Mouse (Mus musculus): ENCODE measurements around the gene Dab2ip.

Dab2ip gene

DNA sequence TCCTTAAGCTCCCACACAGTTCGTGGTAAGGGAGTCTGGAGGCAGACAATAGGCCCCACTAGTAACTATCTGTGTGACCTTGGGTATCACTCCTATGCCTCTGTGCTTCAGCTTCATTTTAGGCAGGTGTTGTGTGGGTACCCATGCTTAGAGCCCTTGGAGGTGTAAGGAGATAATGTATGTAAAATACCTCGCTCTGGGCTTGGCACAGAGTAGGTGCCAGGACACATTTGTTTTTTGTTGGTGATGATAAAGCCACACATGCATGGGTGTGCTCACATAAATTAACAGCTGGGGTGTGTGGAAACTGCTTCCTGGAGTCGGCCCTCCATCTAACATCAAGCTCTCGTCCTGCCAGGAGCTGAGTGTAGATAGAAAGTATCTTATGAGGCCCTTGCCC lies 130.1 kb downstream of the Dab2ip start:
- no peak for DNase-seq

GRCm38 (mm10) chr2:35688581-35688980 lies 130.5 kb downstream of the Dab2ip start:
- DNase-seq: no peak

- no peak for DNase-seq
Measured at GRCm38 (mm10) chr2:35689881-35690280, 131.8 kb downstream of the Dab2ip start.

GRCm38 (mm10) chr2:35691257-35692049 lies 133.4 kb downstream of the Dab2ip start:
- DNase-seq: no peak

GRCm38 (mm10) chr2:35692272-35692900 lies 134.3 kb downstream of the Dab2ip start:
- no peak for DNase-seq

- no peak for DNase-seq
Measured at GRCm38 (mm10) chr2:35693037-35693436, 135.0 kb downstream of the Dab2ip start.

- no peak for DNase-seq
Measured at GRCm38 (mm10) chr2:35694111-35694510, 136.0 kb downstream of the Dab2ip start.

DNA sequence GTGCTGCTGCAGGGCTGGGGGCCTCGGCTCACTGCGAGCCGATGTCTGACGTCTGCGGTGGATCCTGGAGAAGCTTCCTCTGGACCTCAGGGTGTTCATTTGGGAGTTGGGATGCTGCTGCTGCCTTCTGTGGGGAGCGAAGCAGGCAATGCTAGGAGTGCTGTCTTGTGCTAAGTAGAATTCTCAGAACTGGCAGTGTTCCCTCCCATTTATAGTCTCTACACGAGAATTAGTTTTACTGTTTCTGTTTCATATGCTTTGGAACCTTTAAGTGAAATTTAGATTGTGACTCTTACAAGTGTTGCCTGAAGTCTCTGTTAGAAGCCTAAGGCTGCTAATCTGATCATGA lies 138.1 kb downstream of the Dab2ip start:
- DNase-seq: no peak

DNA sequence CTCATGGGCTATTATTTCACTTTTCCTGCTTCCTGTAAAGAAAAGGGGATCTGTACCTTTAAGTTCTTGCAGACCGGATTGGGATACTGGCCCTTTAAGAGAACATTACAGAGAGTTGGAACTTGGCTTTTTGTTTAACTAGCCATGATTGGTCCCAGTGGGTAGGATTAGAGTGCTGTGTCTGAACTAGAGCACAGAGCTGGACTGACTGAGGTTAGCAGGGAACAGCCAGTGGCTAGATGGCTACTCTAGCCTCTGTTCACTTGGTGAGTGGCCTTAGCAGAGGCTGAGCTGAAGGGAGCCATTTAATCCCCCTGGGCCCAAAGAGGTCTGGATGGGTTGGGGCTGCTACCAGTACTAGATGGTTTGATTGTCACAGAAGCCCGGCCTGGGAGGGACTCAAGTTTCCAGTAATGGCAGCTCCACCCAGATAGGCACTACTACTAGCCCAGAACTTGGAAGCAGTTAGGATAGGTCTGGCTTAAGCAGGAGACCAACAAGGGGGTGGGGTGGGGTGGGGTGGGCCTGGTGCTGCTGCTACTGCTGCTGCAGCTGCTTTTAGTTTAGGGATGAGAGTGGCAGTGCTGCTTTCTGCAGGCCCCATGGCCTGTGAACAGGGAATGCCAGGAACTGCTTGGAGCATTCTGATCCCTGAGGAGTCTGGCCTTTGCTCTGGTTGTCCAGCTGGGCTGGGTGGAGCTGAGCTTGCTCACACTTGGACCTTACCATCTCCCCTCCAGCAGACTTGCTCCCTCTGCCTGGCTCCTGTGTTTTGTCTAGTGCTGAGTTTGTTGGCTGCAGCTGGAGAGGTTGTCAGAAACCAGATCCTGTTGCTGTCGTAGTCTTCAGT lies 138.7 kb downstream of the Dab2ip start:
- no peak for DNase-seq

DNA sequence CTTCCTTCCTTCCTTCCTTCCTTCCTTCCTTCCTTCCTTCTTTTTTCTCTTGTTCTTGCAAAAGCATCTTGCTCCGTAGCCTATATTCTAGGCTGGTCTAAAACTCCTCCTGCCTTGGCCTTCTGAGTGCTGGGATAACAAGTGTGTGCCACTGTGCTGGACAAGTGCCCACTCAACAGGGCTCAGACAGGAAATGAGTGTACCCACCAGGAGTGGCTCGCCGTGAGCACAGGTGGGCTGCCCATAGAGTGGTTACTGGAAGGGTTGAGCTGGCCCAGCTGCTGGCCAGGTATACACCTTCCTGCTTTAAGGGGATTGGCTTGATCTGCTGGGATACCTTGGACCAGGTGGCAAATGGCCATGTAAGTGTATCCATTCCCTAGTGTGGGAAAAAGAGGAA lies 139.7 kb downstream of the Dab2ip start:
- DNase-seq: no peak

DNA sequence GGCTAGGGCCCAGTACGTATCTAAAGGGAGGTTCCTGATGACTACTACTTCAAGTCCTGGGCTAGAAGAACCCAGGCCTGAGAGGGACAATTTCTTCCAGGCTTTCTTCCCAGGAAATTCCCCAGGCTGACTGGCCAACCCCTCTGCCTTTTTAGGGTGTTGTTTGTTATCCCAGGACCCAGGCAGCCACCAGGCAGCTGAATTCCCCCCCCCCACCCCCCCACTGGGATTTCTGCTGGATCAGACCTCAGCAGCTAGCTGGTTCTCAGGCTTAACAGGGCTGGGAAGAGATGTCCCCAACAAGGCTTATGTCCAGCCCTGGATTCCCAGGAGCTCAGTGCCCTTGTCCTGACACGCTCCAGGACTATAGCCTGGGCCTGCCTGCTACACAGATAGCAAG lies 142.9 kb downstream of the Dab2ip start:
- DNase-seq: no peak

GRCm38 (mm10) chr2:35702001-35702400 lies 143.9 kb downstream of the Dab2ip start:
- DNase-seq: no peak

DNA sequence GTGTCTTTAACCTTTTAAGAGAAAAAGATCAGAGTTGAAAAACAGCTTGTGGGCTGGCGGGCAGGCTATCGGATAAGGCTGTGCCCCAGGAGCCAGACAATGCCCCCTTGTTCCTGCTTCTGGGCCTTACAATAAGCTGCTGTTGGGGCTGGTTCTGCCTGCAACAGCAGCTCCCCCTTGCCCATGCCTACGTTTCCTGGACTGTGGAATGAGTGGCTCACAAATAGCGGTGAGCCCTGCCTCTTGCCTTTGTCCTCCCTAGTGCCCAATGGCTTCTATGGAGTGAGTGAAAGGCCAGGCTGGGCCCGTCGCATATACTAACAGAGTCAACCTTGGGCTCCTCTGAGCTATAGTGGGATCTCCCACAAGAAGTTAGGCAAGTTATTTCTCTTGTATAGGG lies 144.5 kb downstream of the Dab2ip start:
- DNase-seq: no peak

DNA sequence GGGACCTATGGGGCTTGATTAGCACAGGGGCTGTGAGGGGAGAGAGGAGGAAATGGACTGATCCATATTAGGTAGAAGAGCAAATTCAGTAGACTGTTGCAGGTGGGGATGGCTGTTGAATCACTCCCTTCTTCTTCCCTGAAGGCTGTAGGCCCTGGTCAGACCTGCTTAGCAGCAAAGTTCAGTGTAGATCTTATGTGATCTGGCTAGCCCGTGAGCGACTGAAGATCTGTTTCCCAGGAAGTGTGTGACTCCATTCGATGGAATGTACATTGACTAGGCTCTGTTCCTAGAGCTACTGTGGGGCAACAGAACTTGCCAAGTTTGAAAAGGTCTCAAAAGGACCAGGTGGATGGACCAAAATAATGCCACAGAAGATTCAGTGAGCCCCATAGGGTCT lies 145.2 kb downstream of the Dab2ip start:
- no peak for DNase-seq

DNA sequence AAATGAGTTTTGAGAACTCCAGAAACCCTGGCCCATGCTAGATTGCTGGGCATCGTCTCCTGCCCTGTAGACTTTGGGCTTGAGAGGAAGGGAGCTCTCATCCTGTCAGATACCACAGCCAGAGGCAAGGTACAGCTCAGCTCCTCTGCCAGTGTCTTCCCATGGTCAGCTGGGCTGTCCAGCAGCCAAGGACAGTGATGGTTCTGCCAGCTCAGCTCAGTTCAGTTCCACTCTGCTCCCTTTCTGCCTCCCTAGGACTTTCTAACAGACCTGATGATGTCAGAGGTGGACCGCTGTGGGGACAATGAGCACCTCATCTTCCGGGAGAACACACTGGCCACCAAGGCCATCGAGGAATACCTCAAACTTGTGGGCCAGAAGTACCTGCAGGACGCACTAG lies 154.5 kb downstream of the Dab2ip start:
- no peak for DNase-seq

- no peak for DNase-seq
Measured at GRCm38 (mm10) chr2:35713460-35713859, 155.4 kb downstream of the Dab2ip start.

DNA sequence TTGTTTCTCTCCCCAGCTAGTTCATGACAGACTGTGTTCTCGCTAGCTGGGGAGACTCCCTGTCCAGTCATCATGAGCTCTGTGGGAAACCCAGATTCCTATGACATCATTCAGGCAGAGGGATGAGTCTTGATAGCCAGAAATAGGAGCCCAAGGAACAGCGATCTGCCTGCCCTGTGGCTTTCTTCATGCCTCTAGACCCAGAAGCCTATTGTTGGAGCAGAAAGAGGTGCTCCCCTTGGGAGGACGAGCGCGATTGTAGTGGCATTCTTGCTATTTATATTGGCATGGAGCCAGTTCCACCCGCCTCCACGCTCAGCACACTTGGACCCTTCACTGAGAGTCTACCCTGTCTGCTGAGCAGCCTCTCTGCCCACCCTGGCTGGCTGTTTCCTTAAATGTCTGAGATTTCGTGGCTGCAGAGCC lies 156.7 kb downstream of the Dab2ip start:
- no peak for DNase-seq

DNA sequence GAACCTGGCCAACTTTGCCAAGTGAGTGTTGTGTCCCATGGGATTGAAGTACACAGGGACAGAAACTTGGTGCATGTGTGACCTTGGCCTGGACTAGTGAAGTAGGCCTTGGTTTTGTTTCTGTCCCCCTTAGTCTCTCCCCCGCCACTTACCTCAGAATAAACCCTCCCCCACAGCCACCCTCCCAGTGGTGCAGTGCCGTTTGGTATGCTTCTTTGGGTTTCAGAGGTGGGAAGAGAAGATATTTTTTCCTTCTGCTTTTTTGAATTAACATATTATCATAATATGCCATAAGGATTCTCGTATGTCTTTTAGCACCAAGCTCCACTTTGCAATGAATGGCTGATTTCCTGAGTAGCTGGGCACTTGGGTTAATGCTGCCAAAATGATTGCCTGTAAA lies 157.4 kb downstream of the Dab2ip start:
- no peak for DNase-seq

GRCm38 (mm10) chr2:35716175-35716574 lies 158.1 kb downstream of the Dab2ip start:
- DNase-seq: no peak

GRCm38 (mm10) chr2:35718003-35718500 lies 160.0 kb downstream of the Dab2ip start:
- no peak for DNase-seq

DNA sequence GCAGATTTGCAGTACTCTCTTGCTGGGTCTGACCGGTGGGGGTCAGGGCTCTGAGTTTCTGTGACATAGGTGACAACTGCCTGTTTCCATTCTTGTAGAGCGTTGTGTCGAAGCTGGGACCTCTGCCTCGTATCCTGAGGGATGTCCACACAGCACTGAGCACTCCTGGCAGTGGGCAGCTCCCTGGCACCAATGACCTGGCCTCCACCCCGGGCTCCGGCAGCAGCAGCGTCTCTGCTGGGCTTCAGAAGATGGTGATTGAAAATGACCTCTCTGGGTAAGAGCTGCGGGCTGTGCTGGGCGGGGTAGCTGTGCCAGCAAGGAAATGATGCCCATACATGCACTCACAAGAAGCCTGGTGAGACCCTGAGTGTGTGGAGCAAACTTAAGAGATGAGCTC lies 160.6 kb downstream of the Dab2ip start:
- no peak for DNase-seq

DNA sequence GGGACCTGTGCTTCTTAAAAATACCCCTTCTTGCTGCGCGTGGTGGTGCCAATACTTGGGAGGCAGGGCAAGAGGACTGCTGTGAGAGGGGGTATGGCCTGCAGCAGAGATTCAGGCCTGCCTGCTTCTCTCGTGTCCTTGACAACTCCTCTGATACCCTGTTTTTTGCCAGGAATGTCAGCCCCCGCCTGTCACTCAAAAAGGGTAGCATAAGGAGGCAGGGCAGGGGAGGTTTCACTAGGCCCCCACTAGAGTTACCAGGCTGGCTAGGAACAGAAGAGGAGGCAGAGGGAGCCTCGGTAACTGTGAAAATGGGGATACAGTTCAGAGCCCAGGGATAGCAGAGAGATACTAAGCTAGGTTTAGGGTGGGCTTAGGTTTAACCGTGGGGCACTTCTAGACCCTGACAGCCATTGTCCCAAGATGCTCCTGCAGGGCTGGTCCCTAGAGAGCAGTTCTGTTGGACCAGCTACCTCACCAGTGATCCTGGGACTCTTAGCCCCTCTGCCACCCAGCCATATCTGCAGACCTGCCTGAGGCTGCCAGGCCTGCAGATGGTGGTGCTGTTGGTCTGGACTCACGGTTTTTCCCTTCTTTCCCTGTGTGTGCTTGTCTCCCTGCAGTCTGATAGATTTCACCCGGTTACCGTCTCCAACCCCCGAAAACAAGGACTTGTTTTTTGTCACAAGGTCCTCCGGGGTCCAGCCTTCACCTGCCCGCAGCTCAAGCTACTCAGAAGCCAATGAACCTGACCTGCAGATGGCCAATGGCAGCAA lies 161.4 kb downstream of the Dab2ip start:
- peak; percentile 45 to 65 for DNase-seq

GRCm38 (mm10) chr2:35720104-35720503 lies 162.0 kb downstream of the Dab2ip start:
- peak; percentile 66 to 68 for DNase-seq

All from cerebellum, postnatal 14 days (tissue).